Mouse (Mus musculus): Measurements from ENCODE around the gene Gprin1. TPM values are rescaled to one million over a fixed set of nuclear protein-coding genes. Genes with fewer than 3 reads are reported as not detected.

Gprin1 gene
- polyA plus RNA-seq, 1 experiment from 2014 or later = 0.27 TPM

GRCm38 (mm10) chr13:54783698-54784097, 34.0 kb upstream of the Gprin1 start, which contains the start of gene Eif4e1b:
Eif4e1b (plus strand) TSS chr13:54783998.
- no peaks in the 10 kb centered on the region for H3K9me3 ChIP-seq (replicated peaks)
- H3K36me3 ChIP-seq = no peaks in the 10 kb centered on the region
- ATAC-seq (replicated peaks; ENCODE audit: low FRiP score) = no peak
- WGBS = 87% methylated on average over 4 of the region's 4 CpGs
- H3K4me3 ChIP-seq (replicated peaks) = no peak within 1 kb of the TSS
- no peak within 1 kb of the TSS for H3K4me2 ChIP-seq
- peaks cover 2% of the 10 kb centered on the region; the same call in 1 of the 2 replicates for H3K4me1 ChIP-seq
- H3K27ac ChIP-seq = no peak within 1 kb of the TSS
- 0 out of 2 replicates have a peak, but pooled peaks cover 5% of the 10 kb centered on the region for H3K27me3 ChIP-seq
- no peak within 1 kb of the TSS for H3K9ac ChIP-seq

DNA sequence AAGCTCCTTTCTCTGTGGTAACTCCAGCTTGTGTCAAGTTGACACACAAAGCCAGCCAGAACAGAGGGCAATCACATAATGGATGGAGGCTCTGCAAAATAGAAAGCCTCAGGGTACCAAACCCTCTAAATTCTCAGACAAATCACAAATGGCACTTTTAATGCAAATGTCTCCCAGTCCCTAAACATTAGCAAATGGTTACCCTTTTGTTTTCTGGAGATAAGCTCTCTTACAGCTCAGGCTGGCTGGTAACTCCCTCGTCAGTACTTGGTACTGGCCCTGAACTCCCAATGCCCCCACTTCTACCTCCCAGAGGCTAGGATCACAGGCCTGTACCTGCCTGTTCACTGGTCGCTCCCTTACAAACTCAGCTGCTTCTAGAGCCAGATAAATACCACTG, 33.6 kb upstream of the Gprin1 start:
- Histone ChIP-seq H3K27ac (no peak overlapping the region), H3K36me3 (no peaks in the 10 kb centered on the region), H3K4me3 (replicated peaks) (no peak overlapping the region), H3K9ac (no peak overlapping the region), H3K9me3 (replicated peaks) (no peaks in the 10 kb centered on the region), H3K27me3 (0 out of 2 replicates have a peak, but pooled peaks cover 5% of the 10 kb centered on the region), H3K4me2 (no peak overlapping the region), H3K4me1 (no peaks in the 10 kb centered on the region)
- ATAC-seq (replicated peaks; ENCODE audit: low FRiP score) = no peak
- WGBS = 51% methylated on average over 2 of the region's 2 CpGs

DNA sequence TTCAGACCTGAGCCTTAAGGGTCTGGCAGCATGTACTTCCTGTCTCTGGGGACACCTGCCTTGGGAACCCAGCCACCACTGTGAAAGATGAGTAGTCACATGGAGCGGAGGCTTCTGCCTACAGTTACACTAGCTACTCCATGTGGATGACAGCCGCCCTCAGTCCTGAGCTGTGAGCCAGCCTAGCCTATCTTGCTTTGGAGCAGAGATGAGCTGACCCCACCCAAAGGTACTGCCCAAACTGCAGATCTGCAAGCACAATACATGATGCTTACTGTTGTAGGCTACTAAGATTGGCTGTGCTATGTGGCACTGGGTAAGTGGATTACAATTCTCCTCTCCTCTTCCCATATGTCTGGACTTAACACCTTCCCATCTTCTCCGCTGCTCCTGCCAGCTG, 31.4 kb upstream of the Gprin1 start:
- H3K36me3 ChIP-seq = no peaks in the 10 kb centered on the region
- ATAC-seq (replicated peaks; ENCODE audit: low FRiP score) = no peak
- H3K9me3 ChIP-seq (replicated peaks) = no peaks in the 10 kb centered on the region
- H3K27ac ChIP-seq = no peak overlapping the region
- H3K27me3 ChIP-seq = no peaks in the 10 kb centered on the region
- H3K4me2 ChIP-seq = no peak overlapping the region
- H3K4me3 ChIP-seq (replicated peaks) = no peak overlapping the region
- WGBS = 80% methylated on average over 3 of the region's 3 CpGs
- H3K4me1 ChIP-seq = no peaks in the 10 kb centered on the region
- no peak overlapping the region for H3K9ac ChIP-seq

DNA sequence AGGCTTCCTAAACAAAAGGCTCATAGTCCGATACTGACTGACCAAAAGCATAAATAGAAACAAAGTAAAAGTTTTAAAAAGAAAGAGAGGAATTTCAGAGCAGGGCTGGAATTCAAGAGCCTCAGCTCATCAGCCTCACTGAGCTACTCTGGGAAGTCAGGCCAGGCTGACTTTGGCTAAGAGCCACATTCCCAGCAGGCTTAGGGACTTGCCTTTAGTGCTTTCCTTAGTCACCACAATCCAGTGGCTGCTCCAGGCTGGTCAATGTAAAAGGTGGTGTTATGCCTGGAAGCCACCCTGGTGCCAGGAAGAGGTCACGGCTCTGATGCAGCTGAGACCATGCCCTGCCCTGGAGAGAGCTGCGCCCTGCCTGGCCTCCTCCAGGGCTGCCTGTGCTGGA, 30.9 kb upstream of the Gprin1 start:
- H3K36me3 ChIP-seq = no peaks in the 10 kb centered on the region
- no peaks in the 10 kb centered on the region for H3K4me1 ChIP-seq
- H3K4me3 ChIP-seq (replicated peaks) = no peak overlapping the region
- no peak for ATAC-seq (replicated peaks; ENCODE audit: low FRiP score)
- 83% methylated on average over 3 of the region's 3 CpGs for WGBS
- H3K27me3 ChIP-seq = no peaks in the 10 kb centered on the region
- no peaks in the 10 kb centered on the region for H3K9me3 ChIP-seq (replicated peaks)
- H3K9ac ChIP-seq = no peak overlapping the region
- no peak overlapping the region for H3K27ac ChIP-seq
- no peak overlapping the region for H3K4me2 ChIP-seq

- H3K9me3 ChIP-seq (replicated peaks) = no peaks in the 10 kb centered on the region
- no peak overlapping the region for H3K9ac ChIP-seq
- peaks cover 63% of the 10 kb centered on the region for H3K27me3 ChIP-seq
- H3K27ac ChIP-seq = no peak overlapping the region
- no peak overlapping the region for H3K4me2 ChIP-seq
- peaks cover 14% of the 10 kb centered on the region for H3K4me1 ChIP-seq
- ATAC-seq (replicated peaks; ENCODE audit: low FRiP score) = no peak
- no peak overlapping the region for H3K4me3 ChIP-seq (replicated peaks)
- 74% methylated on average over 4 of the region's 4 CpGs for WGBS
- no peaks in the 10 kb centered on the region for H3K36me3 ChIP-seq
Measured at GRCm38 (mm10) chr13:54767012-54767411, 17.3 kb upstream of the Gprin1 start.

DNA sequence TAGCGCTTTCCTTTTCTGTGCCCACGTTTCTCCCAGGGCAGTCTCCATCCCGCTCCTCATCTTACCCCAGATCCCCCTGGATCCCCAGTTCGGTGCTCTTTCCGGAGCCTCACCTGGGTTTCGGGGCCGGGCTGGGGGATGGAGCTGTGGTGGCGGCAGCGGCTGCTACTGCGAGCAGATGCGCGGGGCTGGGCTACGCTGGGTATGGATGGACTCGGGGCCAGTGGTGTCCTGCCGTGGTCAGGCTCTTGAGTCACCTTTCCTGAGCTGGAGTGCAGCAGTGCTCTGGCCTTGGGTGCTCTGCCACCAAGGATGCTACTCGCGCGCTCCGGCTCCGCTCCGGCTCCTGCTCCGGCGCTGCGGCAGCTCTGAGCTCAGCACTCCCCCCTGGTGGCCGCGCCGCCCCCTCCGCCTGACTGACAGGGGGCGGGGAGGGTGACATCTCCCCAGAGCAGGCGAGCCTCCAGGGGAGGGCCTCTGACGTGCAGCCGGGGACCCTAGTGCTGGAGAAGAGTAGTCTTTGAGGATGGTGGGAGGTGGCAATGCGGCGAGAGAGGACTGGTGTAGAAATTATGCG, 16.6 kb upstream of the Gprin1 start, which contains the start of gene Sncb:
Gene Sncb, minus strand, starts transcription at position 404 of the 577 bp plus-strand sequence.
- peak within 1 kb of the TSS; percentile 61 for H3K4me2 ChIP-seq
- WGBS = 1% methylated on average over 35 of the region's 35 CpGs
- ATAC-seq (replicated peaks; ENCODE audit: low FRiP score) = 0 out of 2 replicates have a peak, but pooled peaks have one; percentile 43

GRCm38 (mm10) chr13:54765281-54766191, 15.9 kb upstream of the Gprin1 start:
- peak overlapping the region; percentile 61 for H3K4me2 ChIP-seq
- H3K36me3 ChIP-seq = no peaks in the 10 kb centered on the region
- 4% methylated on average over 44 of the region's 44 CpGs for WGBS
- H3K9me3 ChIP-seq (replicated peaks) = no peaks in the 10 kb centered on the region
- H3K9ac ChIP-seq = no peak overlapping the region
- 0 out of 2 replicates have a peak, but pooled peaks have one; percentile 33 for ATAC-seq (replicated peaks; ENCODE audit: low FRiP score)
- H3K4me3 ChIP-seq (replicated peaks) = peak overlapping the region; percentile 35
- peaks cover 14% of the 10 kb centered on the region for H3K4me1 ChIP-seq
- no peak overlapping the region for H3K27ac ChIP-seq
- H3K27me3 ChIP-seq = peaks cover 74% of the 10 kb centered on the region

More for the DNA sequence above, 16.6 kb upstream of the Gprin1 start, which contains the start of gene Sncb:
- Histone ChIP-seq H3K36me3 (no peaks in the 10 kb centered on the region), H3K27me3 (peaks cover 68% of the 10 kb centered on the region), H3K4me3 (replicated peaks) (peak within 1 kb of the TSS; percentile 35), H3K4me1 (peaks cover 14% of the 10 kb centered on the region), H3K27ac (no peak within 1 kb of the TSS), H3K9me3 (replicated peaks) (no peaks in the 10 kb centered on the region), H3K9ac (no peak within 1 kb of the TSS)

DNA sequence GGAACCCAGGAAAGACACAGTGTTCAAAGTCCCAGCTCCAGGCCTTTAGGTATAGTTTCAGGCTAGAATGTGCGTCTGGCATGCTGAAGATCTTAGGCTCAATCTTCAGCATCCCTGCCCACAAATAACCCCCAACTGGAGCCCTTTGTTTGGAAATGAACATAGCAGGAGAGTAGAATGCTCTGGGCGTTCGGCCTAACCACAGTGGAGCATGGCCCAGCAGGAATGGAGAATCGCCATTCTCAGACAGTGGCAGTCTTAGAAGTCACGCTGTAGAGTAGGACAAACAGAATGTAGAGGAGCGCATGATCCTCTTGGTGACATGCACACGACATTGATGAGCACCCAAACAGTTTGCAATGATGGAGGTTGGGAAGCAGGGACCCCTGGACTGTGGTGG, 11.2 kb upstream of the Gprin1 start:
- no peak overlapping the region for H3K4me3 ChIP-seq (replicated peaks)
- H3K4me1 ChIP-seq = peaks cover 28% of the 10 kb centered on the region
- H3K27ac ChIP-seq = no peak overlapping the region
- no peak overlapping the region for H3K9ac ChIP-seq
- 84% methylated on average over 7 of the region's 7 CpGs for WGBS
- no peaks in the 10 kb centered on the region for H3K36me3 ChIP-seq
- peaks cover 79% of the 10 kb centered on the region for H3K27me3 ChIP-seq
- no peaks in the 10 kb centered on the region for H3K9me3 ChIP-seq (replicated peaks)
- no peak for ATAC-seq (replicated peaks; ENCODE audit: low FRiP score)
- H3K4me2 ChIP-seq = no peak overlapping the region

- Histone ChIP-seq H3K9me3 (replicated peaks) (no peaks in the 10 kb centered on the region), H3K27me3 (peaks cover 79% of the 10 kb centered on the region), H3K4me3 (replicated peaks) (no peak overlapping the region), H3K36me3 (no peaks in the 10 kb centered on the region), H3K4me2 (no peak overlapping the region), H3K4me1 (peaks cover 23% of the 10 kb centered on the region), H3K27ac (no peak overlapping the region), H3K9ac (no peak overlapping the region)
- ATAC-seq (replicated peaks; ENCODE audit: low FRiP score) = no peak
- 71% methylated on average over 8 of the region's 8 CpGs for WGBS
Measured at GRCm38 (mm10) chr13:54760164-54760795, 10.6 kb upstream of the Gprin1 start.

DNA sequence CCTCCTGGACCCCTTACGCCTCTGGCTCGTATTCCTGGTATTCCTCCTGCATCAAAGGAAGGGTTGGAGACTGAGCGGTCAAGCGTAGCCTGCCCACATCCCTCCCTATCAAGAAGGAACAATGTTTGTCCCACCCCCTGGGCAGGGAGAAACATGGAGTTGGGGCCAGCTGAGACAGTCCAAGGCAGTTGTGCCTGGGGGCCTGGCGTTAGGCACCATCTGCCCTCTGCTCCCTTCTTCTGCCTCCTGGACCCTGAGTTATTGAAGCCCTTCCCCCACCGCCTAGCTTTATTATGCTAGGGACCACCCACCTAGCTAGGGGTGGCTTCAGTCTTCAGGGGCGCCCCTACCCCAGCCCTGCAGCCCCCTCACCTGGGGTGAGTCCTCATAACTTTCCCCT, 9.8 kb upstream of the Gprin1 start:
- 0 out of 2 replicates have a peak, but pooled peaks have one; percentile 27 for ATAC-seq (replicated peaks; ENCODE audit: low FRiP score)
- Histone ChIP-seq H3K9me3 (replicated peaks) (no peaks in the 10 kb centered on the region), H3K4me2 (no peak overlapping the region), H3K27me3 (peaks cover 78% of the 10 kb centered on the region), H3K4me1 (peaks cover 23% of the 10 kb centered on the region), H3K9ac (no peak overlapping the region), H3K27ac (no peak overlapping the region), H3K36me3 (no peaks in the 10 kb centered on the region), H3K4me3 (replicated peaks) (no peak overlapping the region)
- 15% methylated on average over 7 of the region's 7 CpGs for WGBS

GRCm38 (mm10) chr13:54758756-54759470, 9.2 kb upstream of the Gprin1 start:
- Histone ChIP-seq H3K27ac (no peak overlapping the region), H3K9ac (no peak overlapping the region), H3K4me3 (replicated peaks) (peak overlapping the region; percentile 41), H3K4me1 (peaks cover 23% of the 10 kb centered on the region), H3K36me3 (no peaks in the 10 kb centered on the region), H3K9me3 (replicated peaks) (no peaks in the 10 kb centered on the region), H3K4me2 (peak overlapping the region; percentile 78), H3K27me3 (peaks cover 78% of the 10 kb centered on the region)
- peak; percentile 3; the same call in 1 of the 2 replicates for ATAC-seq (replicated peaks; ENCODE audit: low FRiP score)
- under 1% methylated on average over 29 of the region's 29 CpGs for WGBS
